Mouse (Mus musculus): ENCODE data around the gene Fermt1.

GRCm38 (mm10) chr2:132879261-132880044 lies 66.3 kb downstream of the Fermt1 start:
- TF ChIP-seq CTCF (IDR thresholded peaks at IDR 0.05; ENCODE audit: borderline replicate concordance, extremely low read depth, insufficient read depth, insufficient read length) (no peak), POLR2A (IDR thresholded peaks at IDR 0.05; ENCODE audit: borderline replicate concordance, extremely low read depth, insufficient read depth, insufficient read length, poor library complexity, severe bottlenecking) (no peak)

All from brain, embryonic 14.5 days (tissue).